Mouse (Mus musculus): ENCODE results near the gene Slfn2. TPM values are rescaled to one million over a fixed set of nuclear protein-coding genes. Genes with fewer than 3 reads are reported as not detected.
"Not testable (repeated sequence)": the region's sequence is repeated elsewhere in the genome, so short reads cannot be mapped to it uniquely, and the experiment has no call there.

Gene Slfn2
- polyA plus RNA-seq (2015; fragmentation: Nextera tagmentation; extraction: Ambion mirVana) = 1.3 TPM in 2 replicates

GRCm38 (mm10) chr11:83064946-83065345 is at the start of gene Slfn2:
Gene Slfn2, plus strand, starts transcription at chr11:83065112.
- H3K9me3 ChIP-seq (ENCODE audit: control insufficient read depth, low read length) = no peaks in the 10 kb centered on the region
- no peaks in the 10 kb centered on the region for H3K4me1 ChIP-seq (ENCODE audit: control insufficient read depth, insufficient read depth, low read depth, low read length)
- H3K4me2 ChIP-seq (ENCODE audit: low read length) = no peak within 1 kb of the TSS
- H3K9ac ChIP-seq (ENCODE audit: low read depth, low read length) = no peak within 1 kb of the TSS
- no peaks in the 10 kb centered on the region for H3K36me3 ChIP-seq (ENCODE audit: control insufficient read depth, insufficient read depth, low read length)
- no peak within 1 kb of the TSS for H3K27ac ChIP-seq (ENCODE audit: low read depth, low read length)
- 91% methylated on average over 2 of the region's 2 CpGs for WGBS
- no peaks in the 10 kb centered on the region for H3K27me3 ChIP-seq (replicated peaks; ENCODE audit: control insufficient read depth, insufficient read depth, low read length)
- no peak for ATAC-seq
- no peak within 1 kb of the TSS for H3K4me3 ChIP-seq (ENCODE audit: low read length)

- Histone ChIP-seq H3K9ac (ENCODE audit: low read depth, low read length) (no peak overlapping the region), H3K4me2 (ENCODE audit: low read length) (no peak overlapping the region), H3K4me1 (ENCODE audit: control insufficient read depth, insufficient read depth, low read depth, low read length) (no peaks in the 10 kb centered on the region), H3K27me3 (replicated peaks; ENCODE audit: control insufficient read depth, insufficient read depth, low read length) (no peaks in the 10 kb centered on the region), H3K9me3 (ENCODE audit: control insufficient read depth, low read length) (no peaks in the 10 kb centered on the region), H3K27ac (ENCODE audit: low read depth, low read length) (no peak overlapping the region), H3K4me3 (ENCODE audit: low read length) (no peak overlapping the region), H3K36me3 (ENCODE audit: control insufficient read depth, insufficient read depth, low read length) (no peaks in the 10 kb centered on the region)
- no peak for ATAC-seq
These were observed 48.8 kb upstream of the Slfn2 start for GRCm38 (mm10) chr11:83016093-83016492.

GRCm38 (mm10) chr11:83019561-83020519 is 45.1 kb upstream of the Slfn2 start:
- H3K9me3 ChIP-seq (ENCODE audit: control insufficient read depth, low read length); H3K4me3 ChIP-seq (ENCODE audit: low read length); H3K4me2 ChIP-seq (ENCODE audit: low read length); ATAC-seq; H3K9ac ChIP-seq (ENCODE audit: low read depth, low read length); H3K27me3 ChIP-seq (replicated peaks; ENCODE audit: control insufficient read depth, insufficient read depth, low read length); H3K4me1 ChIP-seq (ENCODE audit: control insufficient read depth, insufficient read depth, low read depth, low read length); H3K27ac ChIP-seq (ENCODE audit: low read depth, low read length); H3K36me3 ChIP-seq (ENCODE audit: control insufficient read depth, insufficient read depth, low read length): not testable (repeated sequence)
- 87% methylated on average over 18 of the region's 18 CpGs for WGBS

- no peaks in the 10 kb centered on the region for H3K36me3 ChIP-seq (ENCODE audit: control insufficient read depth, insufficient read depth, low read length)
- WGBS = 75% methylated on average over 5 of the region's 5 CpGs
- H3K27me3 ChIP-seq (replicated peaks; ENCODE audit: control insufficient read depth, insufficient read depth, low read length) = no peaks in the 10 kb centered on the region
- ATAC-seq = no peak
- H3K4me2 ChIP-seq (ENCODE audit: low read length) = no peak within 1 kb of the TSS
- no peak within 1 kb of the TSS for H3K4me3 ChIP-seq (ENCODE audit: low read length)
- no peaks in the 10 kb centered on the region for H3K9me3 ChIP-seq (ENCODE audit: control insufficient read depth, low read length)
- no peak within 1 kb of the TSS for H3K27ac ChIP-seq (ENCODE audit: low read depth, low read length)
- no peak within 1 kb of the TSS for H3K9ac ChIP-seq (ENCODE audit: low read depth, low read length)
- H3K4me1 ChIP-seq (ENCODE audit: control insufficient read depth, insufficient read depth, low read depth, low read length) = no peaks in the 10 kb centered on the region
These were observed 44.3 kb upstream of the Slfn2 start, which contains the start of gene Slfn8 for GRCm38 (mm10) chr11:83020621-83021020. Gene Slfn8, minus strand, starts transcription at chr11:83020810.

- not testable (repeated sequence) for H3K9ac ChIP-seq (ENCODE audit: low read depth, low read length); H3K4me1 ChIP-seq (ENCODE audit: control insufficient read depth, insufficient read depth, low read depth, low read length); H3K4me3 ChIP-seq (ENCODE audit: low read length); H3K9me3 ChIP-seq (ENCODE audit: control insufficient read depth, low read length); ATAC-seq; H3K36me3 ChIP-seq (ENCODE audit: control insufficient read depth, insufficient read depth, low read length); H3K27me3 ChIP-seq (replicated peaks; ENCODE audit: control insufficient read depth, insufficient read depth, low read length); H3K27ac ChIP-seq (ENCODE audit: low read depth, low read length); H3K4me2 ChIP-seq (ENCODE audit: low read length)
- WGBS = 91% methylated on average over 3 of the region's 3 CpGs
These were observed 26.2 kb upstream of the Slfn2 start for GRCm38 (mm10) chr11:83038686-83039085.

- H3K27ac ChIP-seq (ENCODE audit: low read depth, low read length) = no peak overlapping the region
- no peaks in the 10 kb centered on the region for H3K4me1 ChIP-seq (ENCODE audit: control insufficient read depth, insufficient read depth, low read depth, low read length)
- H3K4me2 ChIP-seq (ENCODE audit: low read length) = no peak overlapping the region
- H3K27me3 ChIP-seq (replicated peaks; ENCODE audit: control insufficient read depth, insufficient read depth, low read length) = 0 out of 2 replicates have a peak, but pooled peaks cover 2% of the 10 kb centered on the region
- H3K4me3 ChIP-seq (ENCODE audit: low read length) = no peak overlapping the region
- no peaks in the 10 kb centered on the region for H3K9me3 ChIP-seq (ENCODE audit: control insufficient read depth, low read length)
- no CpG with 5 or more reads among the region's 1 CpGs for WGBS
- no peaks in the 10 kb centered on the region for H3K36me3 ChIP-seq (ENCODE audit: control insufficient read depth, insufficient read depth, low read length)
- H3K9ac ChIP-seq (ENCODE audit: low read depth, low read length) = no peak overlapping the region
- no peak for ATAC-seq
These were observed 25.8 kb upstream of the Slfn2 start for GRCm38 (mm10) chr11:83039156-83039555.

- no peak overlapping the region for H3K9ac ChIP-seq (ENCODE audit: low read depth, low read length)
- H3K27me3 ChIP-seq (replicated peaks; ENCODE audit: control insufficient read depth, insufficient read depth, low read length) = 0 out of 2 replicates have a peak, but pooled peaks cover 2% of the 10 kb centered on the region
- ATAC-seq = no peak
- H3K4me3 ChIP-seq (ENCODE audit: low read length) = no peak overlapping the region
- H3K4me2 ChIP-seq (ENCODE audit: low read length) = peak overlapping the region; percentile 35
- no peaks in the 10 kb centered on the region for H3K9me3 ChIP-seq (ENCODE audit: control insufficient read depth, low read length)
- H3K36me3 ChIP-seq (ENCODE audit: control insufficient read depth, insufficient read depth, low read length) = no peaks in the 10 kb centered on the region
- 11% methylated on average over 19 of the region's 19 CpGs for WGBS
- no peaks in the 10 kb centered on the region for H3K4me1 ChIP-seq (ENCODE audit: control insufficient read depth, insufficient read depth, low read depth, low read length)
- no peak overlapping the region for H3K27ac ChIP-seq (ENCODE audit: low read depth, low read length)
These were observed 25.1 kb upstream of the Slfn2 start for GRCm38 (mm10) chr11:83039796-83040195.

- Histone ChIP-seq H3K4me3 (ENCODE audit: low read length) (no peak overlapping the region), H3K27me3 (replicated peaks; ENCODE audit: control insufficient read depth, insufficient read depth, low read length) (0 out of 2 replicates have a peak, but pooled peaks cover 2% of the 10 kb centered on the region), H3K36me3 (ENCODE audit: control insufficient read depth, insufficient read depth, low read length) (no peaks in the 10 kb centered on the region), H3K27ac (ENCODE audit: low read depth, low read length) (no peak overlapping the region), H3K4me2 (ENCODE audit: low read length) (no peak overlapping the region), H3K9me3 (ENCODE audit: control insufficient read depth, low read length) (no peaks in the 10 kb centered on the region), H3K4me1 (ENCODE audit: control insufficient read depth, insufficient read depth, low read depth, low read length) (no peaks in the 10 kb centered on the region), H3K9ac (ENCODE audit: low read depth, low read length) (no peak overlapping the region)
- ATAC-seq = no peak
- 34% methylated on average over 1 of the region's 1 CpGs for WGBS
These were observed 24.6 kb upstream of the Slfn2 start for GRCm38 (mm10) chr11:83040325-83040724.

- Histone ChIP-seq H3K4me2 (ENCODE audit: low read length) (no peak overlapping the region), H3K4me3 (ENCODE audit: low read length) (no peak overlapping the region), H3K27ac (ENCODE audit: low read depth, low read length) (no peak overlapping the region), H3K9ac (ENCODE audit: low read depth, low read length) (no peak overlapping the region), H3K4me1 (ENCODE audit: control insufficient read depth, insufficient read depth, low read depth, low read length) (no peaks in the 10 kb centered on the region), H3K36me3 (ENCODE audit: control insufficient read depth, insufficient read depth, low read length) (no peaks in the 10 kb centered on the region), H3K27me3 (replicated peaks; ENCODE audit: control insufficient read depth, insufficient read depth, low read length) (0 out of 2 replicates have a peak, but pooled peaks cover 2% of the 10 kb centered on the region), H3K9me3 (ENCODE audit: control insufficient read depth, low read length) (no peaks in the 10 kb centered on the region)
- ATAC-seq = no peak
These were observed 23.9 kb upstream of the Slfn2 start for GRCm38 (mm10) chr11:83041000-83041399.

Data from hindbrain, embryonic 16.5 days (tissue).